Mouse (Mus musculus): ENCODE measurements around the gene Fbxl8.

DNA sequence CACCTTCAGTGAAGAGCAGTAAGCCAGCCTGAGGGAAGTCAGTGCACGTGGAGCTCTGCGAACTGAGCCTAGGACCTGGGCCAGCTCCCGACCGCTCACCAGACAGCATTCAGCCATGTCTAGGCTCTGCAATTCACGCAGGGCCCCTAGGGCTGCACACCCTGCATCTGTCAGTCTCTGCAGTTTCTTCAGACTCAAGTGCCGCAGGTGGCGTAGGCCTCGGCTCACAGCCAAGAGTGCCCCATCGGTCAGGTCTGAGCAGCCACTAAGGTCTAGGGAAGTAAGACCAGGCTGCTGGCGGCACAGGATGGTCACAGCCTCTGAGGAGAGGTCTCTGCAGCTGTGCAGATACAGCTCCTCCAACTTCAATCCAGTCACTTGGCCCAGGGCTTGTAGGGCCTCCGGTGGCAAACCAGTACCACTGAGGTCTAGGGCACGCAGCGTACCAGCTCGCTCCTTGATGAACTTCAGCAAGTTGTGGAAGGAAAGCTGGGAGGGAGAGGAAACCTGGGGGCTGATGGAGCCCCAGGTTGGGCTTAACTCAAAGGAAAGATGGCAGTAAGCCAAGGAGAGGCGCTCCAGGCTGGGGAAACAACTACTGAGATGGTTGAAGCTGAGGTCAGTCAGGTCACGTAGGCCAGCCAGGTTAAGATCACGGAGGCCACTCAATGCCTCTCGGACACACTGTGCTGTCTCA lies 50.8 kb downstream of the Fbxl8 start:
- TF ChIP-seq CTCF (IDR thresholded peaks at IDR 0.05; ENCODE audit: low read depth) = no peak
- TF ChIP-seq EP300 (optimal IDR thresholded peaks at IDR 0.05) = no peak
